Mouse (Mus musculus) ES-E14 (cell line): ENCODE measurements around the gene Dhh. TPM values are rescaled to one million over a fixed set of nuclear protein-coding genes. Genes with fewer than 3 reads are reported as not detected.

ENCODE experiments used
- DNase-seq: peaks from one replicate; pipeline ENCODE4 v3.0.0-alpha.2; 2013; ENCODE audit warnings: low read depth, low spot score
- H3K27ac ChIP-seq: 2 replicates; pipeline ENCODE4 v1.5.1; 2012; ENCODE audit warnings: low read depth, mild to moderate bottlenecking, low read length, moderate library complexity, mixed read lengths; ENCODE audit not compliant: poor library complexity, insufficient read depth, severe bottlenecking
- H3K36me3 ChIP-seq: 2 replicates; pipeline ENCODE4 v1.6.1; 2012; ENCODE audit warnings: mild to moderate bottlenecking, low read length, moderate library complexity, mixed read lengths; ENCODE audit not compliant: control insufficient read depth, poor library complexity, insufficient read depth, severe bottlenecking
- H3K4me1 ChIP-seq, 2 experiments: fragments of 150-350 bp in 1 of 2; sonication (generic) in 1 of 2; 2 replicates each; pipeline ENCODE4 v1.6.1; 2012; ENCODE audit warnings: low read length in 2 of 2, mild to moderate bottlenecking in 1 of 2, mixed read lengths in 1 of 2; ENCODE audit not compliant: control insufficient read depth in 2 of 2, insufficient read depth in 2 of 2, poor library complexity in 1 of 2
- H3K4me3 ChIP-seq, 2 experiments: fragments of 150-350 bp in 1 of 2; sonication (generic) in 1 of 2; 2 replicates each; pipeline ENCODE4 v1.5.1; 2012; ENCODE audit warnings: low read length in 2 of 2, low read depth in 1 of 2, mild to moderate bottlenecking in 1 of 2, mixed read lengths in 1 of 2; ENCODE audit not compliant: insufficient read depth in 1 of 2, poor library complexity in 1 of 2, severe bottlenecking in 1 of 2
- H3K9ac ChIP-seq: 2 replicates; pipeline ENCODE4 v1.6.1; 2012; ENCODE audit warnings: low read depth, mild to moderate bottlenecking, low read length, mixed read lengths; ENCODE audit not compliant: poor library complexity, insufficient read depth, severe bottlenecking
- H3K9me3 ChIP-seq: fragments of 150-350 bp; sonication (generic); 2 replicates; pipeline ENCODE4 v1.6.1; 2012; ENCODE audit warnings: low read depth, mild to moderate bottlenecking, low read length; ENCODE audit not compliant: control insufficient read depth, insufficient read depth
- CHD2 ChIP-seq: IDR thresholded peaks from 2 replicates; pipeline ENCODE4 v1.6.1; 2014; ENCODE audit warnings: mild to moderate bottlenecking, low read depth, low read length, inconsistent platforms
- HCFC1 ChIP-seq: IDR thresholded peaks from 2 replicates; pipeline ENCODE4 v1.6.1; 2012; ENCODE audit warnings: low read length, inconsistent platforms, borderline replicate concordance; ENCODE audit not compliant: insufficient read depth
- MAFK ChIP-seq: IDR thresholded peaks from 2 replicates; pipeline ENCODE4 v1.6.1; 2014; ENCODE audit warnings: mild to moderate bottlenecking, low read depth, low read length, inconsistent platforms; ENCODE audit not compliant: insufficient read depth
- ZC3H11A ChIP-seq: IDR thresholded peaks from 2 replicates; pipeline ENCODE4 v1.6.1; 2012; ENCODE audit warnings: low read depth, mild to moderate bottlenecking, inconsistent platforms, low read length, borderline replicate concordance
- ZNF384 ChIP-seq: IDR thresholded peaks from 2 replicates; pipeline ENCODE4 v1.6.1; 2012; ENCODE audit warnings: low read depth, low read length, inconsistent platforms
- in situ Hi-C, 2 experiments: fragments of 600-800 bp; cut with MboI; formaldehyde crosslinking; loops; one replicate each; pipeline ENCODE4 v1.15.1; 2025; ENCODE audit warnings: low sequenced_read_pairs in 2 of 2, inconsistent platforms in 1 of 2; ENCODE audit not compliant: unreplicated experiment in 2 of 2
- total RNA-seq: library from RNA; depleted of rRNA; stranded (reverse); fragments of 300-350 nt; gene quantifications from 2 replicates; pipeline ENCODE4 v1.2.3, GENCODE M21; 2012

The Dhh gene
- total RNA-seq, 1 experiment: 1.2 TPM

GRCm38 (mm10) chr15:98852733-98853132, 45.6 kb downstream of the Dhh start:
- in situ Hi-C loops: no loop called here

GRCm38 (mm10) chr15:98852071-98852470, 46.3 kb downstream of the Dhh start:
- TF ChIP-seq MAFK (no peak), ZC3H11A (no peak), ZNF384 (no peak)
- H3K4me1 ChIP-seq: no peaks in the 10 kb centered on the region; a peak in 1 of 4 replicates
- in situ Hi-C loops: no loop called here

More at GRCm38 (mm10) chr15:98852733-98853132, 45.6 kb downstream of the Dhh start:
- Histone ChIP-seq H3K4me1 (no peaks in the 10 kb centered on the region; a peak in 1 of 4 replicates), H3K36me3 (peaks cover 92% of the 10 kb centered on the region), H3K9ac (no peak overlapping the region), H3K4me3 (no peak overlapping the region), H3K9me3 (no peaks in the 10 kb centered on the region), H3K27ac (no peak overlapping the region)
- TF ChIP-seq ZNF384 (no peak), ZC3H11A (no peak), HCFC1 (no peak), MAFK (no peak), CHD2 (no peak)
- no peak for DNase-seq

GRCm38 (mm10) chr15:98851229-98851818, 47.0 kb downstream of the Dhh start:
- TF ChIP-seq ZC3H11A (no peak), MAFK (no peak), HCFC1 (no peak), ZNF384 (no peak), CHD2 (no peak)

More at GRCm38 (mm10) chr15:98852071-98852470, 46.3 kb downstream of the Dhh start:
- no peak for DNase-seq
- Histone ChIP-seq H3K9ac (no peak overlapping the region), H3K4me3 (no peak overlapping the region), H3K9me3 (no peaks in the 10 kb centered on the region), H3K36me3 (peaks cover 92% of the 10 kb centered on the region), H3K27ac (no peak overlapping the region)

GRCm38 (mm10) chr15:98850668-98851067, 47.7 kb downstream of the Dhh start:
- no peak for DNase-seq
- Histone ChIP-seq H3K27ac (no peak overlapping the region), H3K4me3 (no peak overlapping the region), H3K36me3 (peaks cover 93% of the 10 kb centered on the region), H3K9me3 (no peaks in the 10 kb centered on the region), H3K4me1 (no peaks in the 10 kb centered on the region; a peak in 1 of 4 replicates), H3K9ac (no peak overlapping the region)
- in situ Hi-C loops: no loop called here
- no peak for TF ChIP-seq HCFC1
- no peak for TF ChIP-seq CHD2
- TF ChIP-seq MAFK: no peak

More at GRCm38 (mm10) chr15:98851229-98851818, 47.0 kb downstream of the Dhh start:
- Histone ChIP-seq H3K36me3 (peaks cover 93% of the 10 kb centered on the region), H3K4me1 (no peaks in the 10 kb centered on the region; a peak in 1 of 4 replicates), H3K27ac (no peak overlapping the region), H3K9ac (no peak overlapping the region), H3K9me3 (no peaks in the 10 kb centered on the region), H3K4me3 (no peak overlapping the region)
- no peak for DNase-seq
- in situ Hi-C loops: no loop called here

- in situ Hi-C loops: no loop called here
- H3K27ac ChIP-seq: no peak overlapping the region
- H3K4me1 ChIP-seq: no peaks in the 10 kb centered on the region; a peak in 1 of 4 replicates
- no peaks in the 10 kb centered on the region for H3K9me3 ChIP-seq
- TF ChIP-seq ZC3H11A: no peak
- TF ChIP-seq CHD2: no peak
- no peak for DNase-seq
- peaks cover 93% of the 10 kb centered on the region for H3K36me3 ChIP-seq
- no peak overlapping the region for H3K4me3 ChIP-seq
- no peak overlapping the region for H3K9ac ChIP-seq
Measured at GRCm38 (mm10) chr15:98849956-98850600, 48.3 kb downstream of the Dhh start.
